Mouse (Mus musculus) macrophage (primary cell): ENCODE results near the gene Zfp652. TPM values are rescaled to one million over a fixed set of nuclear protein-coding genes. Genes with fewer than 3 reads are reported as not detected.

ENCODE experiments used
- H3K27ac ChIP-seq: fragments of 350-480 bp; formaldehyde crosslinking; 2 replicates; pipeline ENCODE4 v1.9.0; 2021
- H3K36me3 ChIP-seq: fragments of 350-480 bp; formaldehyde crosslinking; 2 replicates; pipeline ENCODE4 v1.9.0; 2021; ENCODE audit errors: inconsistent target
- H3K4me3 ChIP-seq: fragments of 350-480 bp; formaldehyde crosslinking; 2 replicates; pipeline ENCODE4 v1.9.0; 2021; ENCODE audit errors: inconsistent target
- H3K79me2 ChIP-seq: fragments of 350-480 bp; formaldehyde crosslinking; 2 replicates; pipeline ENCODE4 v1.9.0; 2021; ENCODE audit errors: inconsistent target
- WGBS: methylation state at CpG from one replicate; pipeline ENCODE4 v1.1.7; 2026; ENCODE audit warnings: inconsistent platforms; ENCODE audit not compliant: missing documents; 5-methylcytosine and 5-hydroxymethylcytosine counted together
- polyA plus RNA-seq: library from polyadenylated mRNA; stranded (reverse); fragments of 250-400 nt; gene quantifications from 3 replicates; pipeline ENCODE4 v1.2.4, GENCODE M21; 2018; ENCODE audit warnings: inconsistent platforms

Zfp652 gene
- polyA plus RNA-seq, 1 experiment from 2014 or later: 26.2 TPM

- H3K4me3 ChIP-seq: peak within 1 kb of the TSS; percentile 40
- H3K79me2 ChIP-seq: peaks cover 63% of the 10 kb centered on the region; the same call in 1 of the 2 replicates
- peaks cover 10% of the 10 kb centered on the region for H3K36me3 ChIP-seq
- H3K27ac ChIP-seq: peak within 1 kb of the TSS; percentile 77
- WGBS: 10% methylated on average over 11 of the region's 11 CpGs
These were observed 129.7 kb downstream of the Zfp652 start, which contains the start of gene Abi3 for GRCm38 (mm10) chr11:95842074-95842681. TSS of gene Abi3 (minus strand) at chr11:95842476.

GRCm38 (mm10) chr11:95842953-95843352 is 130.5 kb downstream of the Zfp652 start:
- peak overlapping the region; percentile 21; the same call in 1 of the 2 replicates for H3K4me3 ChIP-seq
- WGBS: 39% methylated on average over 5 of the region's 5 CpGs

GRCm38 (mm10) chr11:95843421-95843950 is 131.0 kb downstream of the Zfp652 start:
- Histone ChIP-seq H3K36me3 (peaks cover 6% of the 10 kb centered on the region; the same call in 1 of the 2 replicates), H3K27ac (peak overlapping the region; percentile 77), H3K4me3 (peak overlapping the region; percentile 21; the same call in 1 of the 2 replicates), H3K79me2 (peaks cover 50% of the 10 kb centered on the region; the same call in 1 of the 2 replicates)
- WGBS: 63% methylated on average over 6 of the region's 6 CpGs

More at GRCm38 (mm10) chr11:95842953-95843352, 130.5 kb downstream of the Zfp652 start:
- Histone ChIP-seq H3K79me2 (peaks cover 55% of the 10 kb centered on the region; the same call in 1 of the 2 replicates), H3K27ac (peak overlapping the region; percentile 77), H3K36me3 (peaks cover 6% of the 10 kb centered on the region; the same call in 1 of the 2 replicates)

- WGBS: 36% methylated on average over 4 of the region's 4 CpGs
- no peak overlapping the region for H3K4me3 ChIP-seq
- H3K27ac ChIP-seq: 0 out of 2 replicates have a peak overlapping the region, but pooled peaks have one; percentile 77
- peaks cover 36% of the 10 kb centered on the region; the same call in 1 of the 2 replicates for H3K79me2 ChIP-seq
- H3K36me3 ChIP-seq: peaks cover 6% of the 10 kb centered on the region; the same call in 1 of the 2 replicates
These were observed 132.5 kb downstream of the Zfp652 start for GRCm38 (mm10) chr11:95844935-95845334.

- H3K36me3 ChIP-seq: no peaks in the 10 kb centered on the region; the same call in 1 of the 2 replicates
- 25% methylated on average over 2 of the region's 2 CpGs for WGBS
These were observed 138.4 kb downstream of the Zfp652 start for GRCm38 (mm10) chr11:95850898-95851297.

GRCm38 (mm10) chr11:95853684-95854083 is 141.2 kb downstream of the Zfp652 start:
- Histone ChIP-seq H3K36me3 (no peaks in the 10 kb centered on the region), H3K27ac (no peak overlapping the region), H3K4me3 (no peak overlapping the region), H3K79me2 (no peaks in the 10 kb centered on the region)
- WGBS: 37% methylated on average over 5 of the region's 5 CpGs

More at GRCm38 (mm10) chr11:95850898-95851297, 138.4 kb downstream of the Zfp652 start:
- no peak overlapping the region for H3K4me3 ChIP-seq
- no peak overlapping the region for H3K27ac ChIP-seq
- no peaks in the 10 kb centered on the region for H3K79me2 ChIP-seq

- WGBS: 94% methylated on average over 3 of the region's 4 CpGs
- H3K36me3 ChIP-seq: no peaks in the 10 kb centered on the region
- no peaks in the 10 kb centered on the region for H3K79me2 ChIP-seq
- H3K4me3 ChIP-seq: no peak overlapping the region
- H3K27ac ChIP-seq: no peak overlapping the region
These were observed 144.8 kb downstream of the Zfp652 start for GRCm38 (mm10) chr11:95857306-95857705.

GRCm38 (mm10) chr11:95857716-95858527 is 145.4 kb downstream of the Zfp652 start:
- no peaks in the 10 kb centered on the region for H3K79me2 ChIP-seq
- no peaks in the 10 kb centered on the region for H3K36me3 ChIP-seq
- H3K27ac ChIP-seq: peak overlapping the region; percentile 83
- 31% methylated on average over 21 of the region's 21 CpGs for WGBS
- H3K4me3 ChIP-seq: peak overlapping the region; percentile 58

GRCm38 (mm10) chr11:95858528-95859467 is 146.3 kb downstream of the Zfp652 start:
- no peaks in the 10 kb centered on the region for H3K79me2 ChIP-seq

GRCm38 (mm10) chr11:95859468-95859855 is 147.0 kb downstream of the Zfp652 start:
- no peaks in the 10 kb centered on the region for H3K79me2 ChIP-seq
- peak overlapping the region; percentile 83 for H3K27ac ChIP-seq
- 1% methylated on average over 35 of the region's 35 CpGs for WGBS
- H3K4me3 ChIP-seq: peak overlapping the region; percentile 58
- H3K36me3 ChIP-seq: no peaks in the 10 kb centered on the region

More at GRCm38 (mm10) chr11:95858528-95859467, 146.3 kb downstream of the Zfp652 start:
- 1% methylated on average over 58 of the region's 58 CpGs for WGBS
- Histone ChIP-seq H3K27ac (peak overlapping the region; percentile 83), H3K36me3 (no peaks in the 10 kb centered on the region), H3K4me3 (peak overlapping the region; percentile 58)

GRCm38 (mm10) chr11:95860071-95860490 is 147.6 kb downstream of the Zfp652 start:
- Histone ChIP-seq H3K4me3 (peak overlapping the region; percentile 58), H3K36me3 (no peaks in the 10 kb centered on the region), H3K27ac (no peak overlapping the region), H3K79me2 (no peaks in the 10 kb centered on the region)
- WGBS: 66% methylated on average over 3 of the region's 3 CpGs

GRCm38 (mm10) chr11:95861397-95861796 is 148.9 kb downstream of the Zfp652 start:
- H3K27ac ChIP-seq: no peak overlapping the region
- no peaks in the 10 kb centered on the region for H3K36me3 ChIP-seq
- 97% methylated on average over 7 of the region's 8 CpGs for WGBS
- H3K79me2 ChIP-seq: no peaks in the 10 kb centered on the region
- H3K4me3 ChIP-seq: no peak overlapping the region

- H3K4me3 ChIP-seq: no peak overlapping the region
- peak overlapping the region; percentile 52 for H3K27ac ChIP-seq
- 60% methylated on average over 4 of the region's 4 CpGs for WGBS
- H3K36me3 ChIP-seq: no peaks in the 10 kb centered on the region
- H3K79me2 ChIP-seq: no peaks in the 10 kb centered on the region
These were observed 157.0 kb downstream of the Zfp652 start for GRCm38 (mm10) chr11:95869442-95869841.
